ENCODE assay signal across 10 mouse cellular contexts in genomic region chr8:117347556-117347955, GRCm38 (mm10).
DNase-seq lines count a peak whose midpoint lies in the region; ATAC-seq and TF ChIP-seq lines count a peak whose summit lies in the region.
"Had no signal": no experiment of that assay in that cellular context is flagged by ENCODE, and none has a peak within 500 bp of the region (broad histone marks: within the 10 kb centered on the region; RNA-seq: fewer than 3 reads in every experiment).

No protein-coding gene starts in this region.

- H3K79me2 ChIP-seq in liver, adult 2 months (ENCODE audit: control insufficient read depth, insufficient read depth, low read length), result peaks cover 46% of the 10 kb centered on the region

- no peak for TF ChIP-seq EP300 in stomach, postnatal 0 days (optimal IDR thresholded peaks at IDR 0.05)

- H3K27me3 ChIP-seq in liver, adult 2 months (ENCODE audit: control insufficient read depth, insufficient read depth, low read length), result no peaks in the 10 kb centered on the region
- no peaks in the 10 kb centered on the region for H3K27me3 ChIP-seq in intestine, postnatal 0 days (replicated peaks; ENCODE audit: control insufficient read depth, insufficient read depth, low read length)
- no peaks in the 10 kb centered on the region for H3K27me3 ChIP-seq in stomach, postnatal 0 days (ENCODE audit: control insufficient read depth, insufficient read depth, low read length)
- H3K27me3 ChIP-seq in heart, embryonic 11.5 days (ENCODE audit: control insufficient read depth, insufficient read depth, low read length), result no peaks in the 10 kb centered on the region

- WGBS in liver, adult 2 months, result 46% methylated on average over 4 of the region's 4 CpGs
- 43% methylated on average over 4 of the region's 4 CpGs for WGBS in intestine, postnatal 0 days
- WGBS in stomach, postnatal 0 days, result 61% methylated on average over 4 of the region's 4 CpGs
- 75% methylated on average over 4 of the region's 4 CpGs for WGBS in heart, embryonic 11.5 days (ENCODE audit: insufficient replicate concordance)

- no peaks in the 10 kb centered on the region for H3K36me3 ChIP-seq in liver, adult 2 months (ENCODE audit: control insufficient read depth, insufficient read depth, low read length)
- no peaks in the 10 kb centered on the region for H3K36me3 ChIP-seq in intestine, postnatal 0 days (ENCODE audit: control insufficient read depth, insufficient read depth)
- no peaks in the 10 kb centered on the region for H3K36me3 ChIP-seq in stomach, postnatal 0 days (ENCODE audit: control insufficient read depth, insufficient read depth, low read length)
- H3K36me3 ChIP-seq in heart, embryonic 11.5 days (ENCODE audit: control insufficient read depth, insufficient read depth, low read length), result no peaks in the 10 kb centered on the region

- no peak overlapping the region; the same call in 1 of the 2 replicates for H3K9ac ChIP-seq in liver, adult 2 months (ENCODE audit: low read depth, low read length)
- no peak overlapping the region for H3K9ac ChIP-seq in intestine, postnatal 0 days (ENCODE audit: low read depth, low read length)
- H3K9ac ChIP-seq in stomach, postnatal 0 days (ENCODE audit: low read length), result no peak overlapping the region
- H3K9ac ChIP-seq in heart, embryonic 11.5 days (ENCODE audit: low read depth, low read length), result no peak overlapping the region

- DNase-seq in liver, adult 2 months (ENCODE audit: extremely low read depth, low read depth, low spot score), result peak; percentile 94
- no peak for DNase-seq in liver
- DNase-seq in kidney, postnatal 36 days, result peak; percentile 85 to 94
- DNase-seq in stomach, postnatal 0 days (ENCODE audit: low spot score), result peak; percentile 63
- no peak for DNase-seq in thymus, postnatal 0 days (ENCODE audit: low spot score)
- DNase-seq in ovary, postnatal 14 days (ENCODE audit: low spot score), result no peak
- DNase-seq: cerebellum, adult 8-10 months; thymus, postnatal 25 days had no signal

- H3K4me1 ChIP-seq in liver, adult 2 months (ENCODE audit: control insufficient read depth, insufficient read depth, low read length), result peaks cover 18% of the 10 kb centered on the region
- H3K4me1 ChIP-seq in intestine, postnatal 0 days (replicated peaks; ENCODE audit: control insufficient read depth, insufficient read depth, low read length), result peaks cover 4% of the 10 kb centered on the region; the same call in 1 of the 2 replicates
- 0 out of 2 replicates have a peak, but pooled peaks cover 7% of the 10 kb centered on the region for H3K4me1 ChIP-seq in stomach, postnatal 0 days (replicated peaks; ENCODE audit: control insufficient read depth, insufficient read depth)
- H3K4me1 ChIP-seq in heart, embryonic 11.5 days (ENCODE audit: control insufficient read depth, insufficient read depth, low read length), result peaks cover 21% of the 10 kb centered on the region

- TF ChIP-seq POLR2A in liver, adult 2 months (IDR thresholded peaks at IDR 0.05; ENCODE audit: extremely low read depth, insufficient read depth, low read length), result no peak

- no peak overlapping the region for H3K4me3 ChIP-seq in liver, adult 2 months (ENCODE audit: insufficient read depth, low read depth, low read length)
- H3K4me3 ChIP-seq in intestine, postnatal 0 days (ENCODE audit: low read depth, low read length), result no peak overlapping the region
- H3K4me3 ChIP-seq in stomach, postnatal 0 days (ENCODE audit: low read depth, low read length), result no peak overlapping the region
- H3K4me3 ChIP-seq in heart, embryonic 11.5 days (ENCODE audit: low read depth, low read length), result no peak overlapping the region

- peak overlapping the region; percentile 30 for H3K4me2 ChIP-seq in intestine, postnatal 0 days (replicated peaks; ENCODE audit: low read depth)
- no peak overlapping the region for H3K4me2 ChIP-seq in stomach, postnatal 0 days (replicated peaks; ENCODE audit: low read depth)
- no peak overlapping the region for H3K4me2 ChIP-seq in heart, embryonic 11.5 days

- no peak for TF ChIP-seq CTCF in liver, adult 2 months (IDR thresholded peaks at IDR 0.05; ENCODE audit: low read depth, low read length)
- TF ChIP-seq CTCF in intestine, postnatal 0 days (IDR thresholded peaks at IDR 0.05; ENCODE audit: low read depth), result no peak
- no peak for TF ChIP-seq CTCF in stomach, postnatal 0 days (IDR thresholded peaks at IDR 0.05; ENCODE audit: low read depth)

- ATAC-seq in intestine, postnatal 0 days, result peak; percentile 83
- ATAC-seq in stomach, postnatal 0 days (ENCODE audit: low FRiP score, low TSS enrichment), result peak; percentile 53
- ATAC-seq in heart, embryonic 11.5 days (replicated peaks; ENCODE audit: insufficient number of reproducible peaks, low FRiP score, low TSS enrichment), result no peak

- H3K27ac ChIP-seq in liver, adult 2 months (replicated peaks; ENCODE audit: insufficient read depth, low read depth, low read length), result peak overlapping the region; percentile 73
- peak overlapping the region; percentile 62 for H3K27ac ChIP-seq in intestine, postnatal 0 days (ENCODE audit: low read depth, low read length)
- H3K27ac ChIP-seq in stomach, postnatal 0 days (replicated peaks), result no peak overlapping the region
- H3K27ac ChIP-seq in heart, embryonic 11.5 days (ENCODE audit: low read depth, low read length), result no peak overlapping the region

- H3K9me3 ChIP-seq in intestine, postnatal 0 days (ENCODE audit: control insufficient read depth), result no peaks in the 10 kb centered on the region
- no peaks in the 10 kb centered on the region for H3K9me3 ChIP-seq in stomach, postnatal 0 days (ENCODE audit: control insufficient read depth, low read length)
- no peaks in the 10 kb centered on the region for H3K9me3 ChIP-seq in heart, embryonic 11.5 days (replicated peaks; ENCODE audit: control insufficient read depth, low read length)

Comparison
In these comparisons a context has a peak if more than half of its experiments do, and no peak if none do; other contexts are left out.
1. DNase-seq: peak in liver, adult 2 months (single experiment), kidney, postnatal 36 days (2 of 2) and stomach, postnatal 0 days (single experiment); none in liver (single experiment), thymus, postnatal 0 days (single experiment) and ovary, postnatal 14 days (single experiment).
2. H3K27ac ChIP-seq: peak in liver, adult 2 months (single experiment) and intestine, postnatal 0 days (single experiment); none in stomach, postnatal 0 days (single experiment) and heart, embryonic 11.5 days (single experiment).